Mouse (Mus musculus) neural tube, embryonic 12.5 days (tissue): ENCODE measurements around the gene Lalba. TPM values are rescaled to one million over a fixed set of nuclear protein-coding genes. Genes with fewer than 3 reads are reported as not detected.
A peak's percentile ranks its signal among the peaks of the same experiment; 100 is the strongest.

Source experiments
- ATAC-seq: fragments of 200-750 bp; cut with Nextera tagmentation; 2 replicates; pipeline ENCODE4 v1.8.0; 2017; ENCODE audit warnings: low read depth, mild to moderate bottlenecking, moderate TSS enrichment, moderate library complexity; ENCODE audit not compliant: low FRiP score
- H3K27ac ChIP-seq: fragments of 300-500 bp; sonication (generic); 2 replicates; pipeline ENCODE4 v1.5.1; 2016
- H3K27me3 ChIP-seq: fragments of 300-500 bp; sonication (generic); replicated peaks from 2 replicates; pipeline ENCODE4 v1.6.1; 2016; ENCODE audit warnings: mild to moderate bottlenecking
- H3K36me3 ChIP-seq: fragments of 300-500 bp; sonication (generic); 2 replicates; pipeline ENCODE4 v1.6.1; 2016; ENCODE audit warnings: mild to moderate bottlenecking
- H3K4me1 ChIP-seq: fragments of 300-500 bp; sonication (generic); 2 replicates; pipeline ENCODE4 v1.6.1; 2016
- H3K4me2 ChIP-seq: fragments of 300-500 bp; sonication (generic); replicated peaks from 2 replicates; pipeline ENCODE4 v1.6.1; 2016; ENCODE audit warnings: mild to moderate bottlenecking
- H3K4me3 ChIP-seq: fragments of 300-500 bp; sonication (generic); 2 replicates; pipeline ENCODE4 v1.5.1; 2016
- H3K9ac ChIP-seq: fragments of 300-500 bp; sonication (generic); 2 replicates; pipeline ENCODE4 v1.6.1; 2016; ENCODE audit warnings: mild to moderate bottlenecking
- H3K9me3 ChIP-seq: fragments of 300-500 bp; sonication (generic); 2 replicates; pipeline ENCODE4 v1.6.1; 2016; ENCODE audit warnings: mild to moderate bottlenecking
- WGBS: fragments of 180-500 bp; shearing (Covaris S2); methylation state at CpG from one replicate; pipeline ENCODE4 v1.1.7; 2016; 5-methylcytosine and 5-hydroxymethylcytosine counted together
- polyA plus RNA-seq: library from polyadenylated mRNA; unstranded; fragments of >200 nt; fragmentation: Nextera tagmentation; extraction: Ambion mirVana; gene quantifications from 2 replicates; pipeline ENCODE4 v1.2.1, GENCODE M21; 2016

Lalba gene
- polyA plus RNA-seq, 1 experiment from 2014 or later, result not detected

DNA sequence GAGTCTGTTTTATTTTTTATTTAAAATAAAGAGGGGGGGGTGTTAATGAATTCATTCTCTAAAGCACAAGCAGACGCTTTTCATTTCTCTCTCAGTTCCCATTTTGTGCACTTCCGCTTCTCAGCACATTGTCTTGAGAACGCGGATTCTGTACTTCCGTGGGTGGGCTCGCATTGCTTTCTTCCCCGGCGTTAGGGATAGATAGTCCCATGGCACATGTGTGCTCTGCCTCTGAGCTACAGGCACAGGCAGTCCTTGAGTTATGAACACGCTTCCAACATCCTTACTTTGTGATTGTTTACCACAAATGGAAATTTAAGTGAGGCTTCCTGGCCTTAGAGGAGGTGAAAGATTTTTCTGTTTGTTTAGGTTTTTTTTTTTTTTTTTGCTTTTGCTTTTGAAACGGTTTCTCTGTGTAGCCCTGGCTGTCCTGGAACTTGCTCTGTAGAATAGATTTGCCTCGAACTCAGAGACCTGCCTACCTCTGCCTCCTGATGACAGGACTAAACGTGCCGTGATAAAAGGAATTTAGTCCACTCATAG, 28.9 kb upstream of the Lalba start:
- no peak overlapping the region for H3K27ac ChIP-seq
- H3K9ac ChIP-seq, result no peak overlapping the region
- H3K4me1 ChIP-seq, result peaks cover 4% of the 10 kb centered on the region; the same call in 1 of the 2 replicates
- no peaks in the 10 kb centered on the region for H3K27me3 ChIP-seq
- H3K36me3 ChIP-seq, result no peaks in the 10 kb centered on the region
- no peaks in the 10 kb centered on the region for H3K9me3 ChIP-seq
- peak overlapping the region; percentile 47; the same call in 1 of the 2 replicates for H3K4me2 ChIP-seq
- 66% methylated on average over 13 of the region's 13 CpGs for WGBS
- no peak for ATAC-seq
- no peak overlapping the region for H3K4me3 ChIP-seq

DNA sequence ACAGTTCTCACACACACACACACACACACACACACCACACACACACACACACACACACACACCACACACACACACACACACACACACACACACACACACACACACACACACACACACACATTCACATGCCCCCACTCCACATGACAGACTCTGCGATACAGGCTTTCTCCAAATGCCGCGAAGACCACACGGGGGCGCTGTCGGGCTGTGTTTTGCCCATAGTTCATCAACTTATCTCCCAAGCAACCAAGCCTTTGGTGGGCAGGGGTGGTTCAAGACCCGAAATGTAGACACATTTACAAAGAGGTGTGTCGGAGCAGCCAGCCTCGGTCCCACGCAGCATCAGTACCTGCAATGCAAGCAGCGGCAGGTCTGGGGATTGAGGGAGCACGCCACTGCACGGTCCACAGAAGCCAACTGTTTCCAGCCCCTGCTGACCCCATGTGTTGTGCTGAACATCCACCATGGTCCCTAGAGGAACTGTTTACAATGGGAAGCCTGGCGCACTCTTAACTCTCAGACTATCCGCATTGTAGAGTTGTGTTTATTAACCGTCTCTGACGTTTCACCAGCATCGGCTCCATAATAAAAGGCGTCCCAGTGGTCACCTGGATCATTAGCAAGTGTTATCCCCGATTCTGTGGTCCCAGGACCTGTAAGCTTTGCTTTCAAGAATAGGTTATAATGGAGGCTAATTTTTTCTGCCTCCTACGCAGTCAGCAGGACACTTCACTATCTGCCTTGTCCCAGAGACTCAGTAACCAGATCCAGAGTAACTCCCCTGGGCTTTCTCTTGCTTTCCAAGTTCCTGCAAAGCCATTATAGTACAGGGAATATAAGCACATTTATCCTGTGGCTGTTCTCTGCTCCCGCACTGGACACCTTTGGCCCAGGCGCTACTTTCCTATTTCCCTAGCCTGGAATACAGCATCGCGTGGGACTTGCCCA, 28.2 kb upstream of the Lalba start:
- no peak overlapping the region for H3K4me3 ChIP-seq
- H3K36me3 ChIP-seq, result no peaks in the 10 kb centered on the region
- no peak overlapping the region for H3K27ac ChIP-seq
- no peak for ATAC-seq
- no peaks in the 10 kb centered on the region for H3K27me3 ChIP-seq
- H3K4me2 ChIP-seq, result peak overlapping the region; percentile 47
- H3K4me1 ChIP-seq, result peaks cover 4% of the 10 kb centered on the region; the same call in 1 of the 2 replicates
- WGBS, result 31% methylated on average over 25 of the region's 25 CpGs
- no peak overlapping the region for H3K9ac ChIP-seq
- no peaks in the 10 kb centered on the region for H3K9me3 ChIP-seq

DNA sequence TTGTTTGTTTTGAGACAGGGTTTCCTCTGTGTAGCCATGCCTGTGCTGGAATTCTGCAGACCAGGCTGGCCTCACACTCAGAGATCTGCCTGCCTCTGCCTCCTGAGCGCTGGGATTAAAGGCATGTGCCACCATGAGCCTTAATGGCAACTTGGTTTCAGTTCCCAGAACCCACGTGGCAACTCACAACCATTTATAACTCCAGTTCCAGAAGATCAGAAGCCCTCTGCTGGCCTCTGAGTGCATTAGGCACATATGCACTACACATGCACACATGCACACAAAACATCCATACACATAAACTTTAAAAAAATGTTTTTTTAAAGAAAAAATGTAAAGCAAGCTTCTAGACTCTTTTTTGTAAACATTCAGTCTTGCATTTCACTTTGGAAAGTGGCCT, 26.9 kb upstream of the Lalba start:
- ATAC-seq, result no peak
- WGBS, result 62% methylated on average over 2 of the region's 2 CpGs
- H3K9me3 ChIP-seq, result no peaks in the 10 kb centered on the region
- no peak overlapping the region for H3K9ac ChIP-seq
- no peak overlapping the region for H3K4me2 ChIP-seq
- no peak overlapping the region for H3K27ac ChIP-seq
- H3K4me1 ChIP-seq, result peaks cover 4% of the 10 kb centered on the region; the same call in 1 of the 2 replicates
- H3K27me3 ChIP-seq, result no peaks in the 10 kb centered on the region
- H3K4me3 ChIP-seq, result no peak overlapping the region
- H3K36me3 ChIP-seq, result no peaks in the 10 kb centered on the region

DNA sequence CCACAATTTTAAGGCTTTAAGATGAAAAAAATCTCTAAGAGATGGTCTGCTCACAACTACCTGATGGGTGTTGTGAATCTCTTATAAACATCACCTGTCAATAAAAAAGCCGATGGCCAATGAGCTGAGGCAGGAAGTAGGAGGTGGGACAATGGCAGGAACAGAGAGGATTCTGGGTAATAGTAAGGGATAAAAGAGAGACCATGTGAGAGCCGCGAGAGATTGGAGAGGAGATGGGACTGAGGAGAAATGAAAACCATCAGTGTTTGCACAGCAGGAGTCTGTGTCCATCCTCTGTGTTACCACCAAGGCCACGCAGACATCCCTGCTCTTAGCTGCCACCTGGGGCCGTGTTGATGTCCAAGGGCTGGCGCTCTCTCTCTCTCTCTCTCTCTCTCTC, 24.8 kb upstream of the Lalba start:
- no peaks in the 10 kb centered on the region for H3K36me3 ChIP-seq
- peaks cover 4% of the 10 kb centered on the region; the same call in 1 of the 2 replicates for H3K4me1 ChIP-seq
- no peaks in the 10 kb centered on the region for H3K9me3 ChIP-seq
- H3K4me2 ChIP-seq, result no peak overlapping the region
- H3K9ac ChIP-seq, result no peak overlapping the region
- 84% methylated on average over 6 of the region's 6 CpGs for WGBS
- ATAC-seq, result no peak
- no peak overlapping the region for H3K4me3 ChIP-seq
- no peak overlapping the region for H3K27ac ChIP-seq
- H3K27me3 ChIP-seq, result no peaks in the 10 kb centered on the region

DNA sequence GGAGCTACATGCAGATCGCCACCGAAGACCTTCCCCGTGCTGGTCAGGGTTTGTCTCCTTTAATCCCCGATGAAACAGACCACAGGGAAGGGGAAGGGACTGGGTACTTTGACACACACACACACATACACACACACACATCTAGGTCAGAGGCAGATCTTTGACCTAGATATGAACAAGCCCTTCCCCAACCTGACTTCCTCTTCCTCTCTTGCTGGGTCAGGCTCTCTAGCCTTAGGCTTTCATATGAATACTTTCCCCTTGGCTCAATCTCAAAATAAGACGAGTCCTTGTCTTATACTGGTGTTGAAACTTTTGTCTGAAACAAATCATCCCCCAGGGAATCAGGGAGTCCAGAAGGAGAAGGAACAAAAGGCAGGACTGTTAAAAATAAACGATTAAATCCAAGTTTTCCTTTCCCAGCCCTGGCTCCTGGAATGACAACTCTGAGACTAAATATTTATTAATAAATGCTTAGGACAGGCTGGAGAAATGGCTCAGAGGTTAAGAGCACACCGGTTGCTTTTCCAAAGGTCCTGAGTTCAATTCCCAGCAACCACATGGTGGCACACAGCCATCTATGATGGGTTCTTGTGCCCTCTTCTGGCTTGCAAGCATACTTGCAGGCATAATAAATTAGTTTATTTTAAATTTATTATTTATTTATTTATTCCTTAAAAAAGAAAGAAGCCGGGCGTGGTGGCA, 23.9 kb upstream of the Lalba start:
- Histone ChIP-seq H3K4me2 (no peak overlapping the region), H3K9me3 (no peaks in the 10 kb centered on the region), H3K27ac (no peak overlapping the region), H3K36me3 (no peaks in the 10 kb centered on the region), H3K9ac (no peak overlapping the region), H3K27me3 (no peaks in the 10 kb centered on the region), H3K4me3 (no peak overlapping the region), H3K4me1 (peaks cover 4% of the 10 kb centered on the region; the same call in 1 of the 2 replicates)
- WGBS, result 80% methylated on average over 9 of the region's 9 CpGs
- ATAC-seq, result no peak

DNA sequence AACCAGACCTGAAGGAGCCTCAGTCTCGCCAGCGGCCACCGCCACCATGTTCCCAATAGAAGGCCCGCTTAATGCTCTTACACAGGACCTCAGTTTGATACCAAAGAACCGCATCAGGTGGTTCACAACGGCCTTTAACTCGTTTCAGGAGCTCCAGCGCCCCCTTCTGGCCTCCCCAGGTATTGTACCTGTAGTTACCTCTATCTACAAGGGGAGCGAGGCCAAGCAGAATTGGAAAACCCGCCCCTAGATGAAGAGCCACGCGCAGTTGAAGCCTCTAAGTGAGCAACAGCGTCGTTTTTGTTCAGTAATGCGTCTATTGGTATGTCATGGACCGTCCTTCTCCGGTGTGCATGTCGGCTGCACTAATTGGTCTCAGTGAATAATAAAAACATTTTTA, 22.0 kb upstream of the Lalba start:
- H3K27me3 ChIP-seq, result no peaks in the 10 kb centered on the region
- H3K27ac ChIP-seq, result no peak overlapping the region
- H3K4me3 ChIP-seq, result no peak overlapping the region
- no peak for ATAC-seq
- H3K9me3 ChIP-seq, result no peaks in the 10 kb centered on the region
- no peaks in the 10 kb centered on the region for H3K36me3 ChIP-seq
- H3K4me2 ChIP-seq, result no peak overlapping the region
- 15% methylated on average over 18 of the region's 18 CpGs for WGBS
- H3K9ac ChIP-seq, result no peak overlapping the region
- H3K4me1 ChIP-seq, result no peaks in the 10 kb centered on the region

DNA sequence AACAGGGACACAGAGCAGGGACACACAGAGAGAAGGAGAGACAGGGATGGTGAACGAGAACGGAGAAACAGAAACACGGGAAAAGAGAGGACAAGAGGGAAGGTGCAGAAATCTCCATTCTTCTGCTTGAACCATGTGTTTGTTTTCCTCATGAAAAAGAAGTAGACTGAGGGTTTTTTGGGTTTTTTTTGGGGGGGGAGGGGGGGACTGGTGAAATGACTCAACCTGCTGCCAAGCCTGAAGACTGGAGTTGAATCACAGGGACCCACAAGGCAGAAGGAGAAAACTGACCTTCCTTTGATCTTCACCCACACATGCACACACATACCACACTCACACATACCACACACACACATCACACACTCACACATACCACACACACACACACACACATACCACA, 20.8 kb upstream of the Lalba start:
- Histone ChIP-seq H3K27ac (no peak overlapping the region), H3K9me3 (no peaks in the 10 kb centered on the region)
- WGBS, result 93% methylated on average over 3 of the region's 3 CpGs

DNA sequence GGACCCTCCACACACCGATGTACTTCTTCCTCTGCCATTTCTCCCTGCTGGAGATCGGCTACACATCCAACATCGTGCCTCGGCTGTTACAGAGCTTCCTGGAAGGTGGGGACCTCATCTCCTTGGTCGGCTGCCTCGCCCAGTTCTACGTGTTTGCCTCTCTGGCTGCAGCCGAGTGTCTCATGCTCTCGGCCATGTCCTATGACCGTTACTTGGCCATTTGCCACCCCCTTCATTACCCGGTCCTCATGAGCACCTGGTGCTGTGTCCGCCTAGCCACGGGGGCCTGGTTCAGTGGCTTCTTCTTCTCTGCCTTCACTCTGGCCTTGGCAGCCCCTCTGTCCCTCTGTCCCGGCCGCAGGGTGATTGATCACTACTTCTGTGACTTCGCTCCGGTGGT, 15.1 kb upstream of the Lalba start:
- no peak overlapping the region for H3K4me2 ChIP-seq
- no peaks in the 10 kb centered on the region for H3K36me3 ChIP-seq
- no peak overlapping the region for H3K27ac ChIP-seq
- WGBS, result 90% methylated on average over 17 of the region's 17 CpGs
- ATAC-seq, result no peak
- H3K4me1 ChIP-seq, result no peaks in the 10 kb centered on the region
- H3K27me3 ChIP-seq, result no peaks in the 10 kb centered on the region
- no peak overlapping the region for H3K4me3 ChIP-seq
- no peaks in the 10 kb centered on the region for H3K9me3 ChIP-seq
- no peak overlapping the region for H3K9ac ChIP-seq

More for the DNA sequence above, 20.8 kb upstream of the Lalba start:
- H3K36me3 ChIP-seq, result no peaks in the 10 kb centered on the region
- ATAC-seq, result no peak
- H3K27me3 ChIP-seq, result no peaks in the 10 kb centered on the region
- H3K4me2 ChIP-seq, result no peak overlapping the region
- no peaks in the 10 kb centered on the region for H3K4me1 ChIP-seq
- no peak overlapping the region for H3K9ac ChIP-seq
- no peak overlapping the region for H3K4me3 ChIP-seq

DNA sequence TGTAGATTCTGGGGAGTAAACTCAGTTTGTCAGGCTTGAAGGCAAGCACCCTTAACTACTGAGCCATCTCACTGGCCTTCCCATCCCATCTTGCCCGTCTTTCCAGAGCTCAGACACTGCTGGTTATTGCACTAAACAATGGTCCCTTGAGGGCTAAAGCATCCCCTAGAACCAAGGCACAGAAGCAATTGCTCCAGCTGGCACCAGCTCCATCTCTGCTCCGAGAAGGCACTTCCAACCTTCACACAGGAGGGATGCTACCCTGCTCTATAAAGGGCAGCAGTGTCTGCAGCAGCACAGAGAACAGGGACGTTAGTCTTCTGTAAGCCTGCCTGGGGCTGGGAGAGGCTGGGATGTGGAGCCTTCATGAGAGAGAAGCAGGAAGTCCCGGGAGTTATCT, 9.6 kb upstream of the Lalba start, which contains the start of gene Olfr279:
Gene Olfr279 (plus strand): TSS at position 301 of the 400 bp plus-strand sequence.
- Histone ChIP-seq H3K36me3 (no peaks in the 10 kb centered on the region), H3K27me3 (no peaks in the 10 kb centered on the region), H3K9me3 (no peaks in the 10 kb centered on the region), H3K4me3 (no peak within 1 kb of the TSS), H3K27ac (no peak within 1 kb of the TSS), H3K9ac (no peak within 1 kb of the TSS), H3K4me2 (no peak within 1 kb of the TSS), H3K4me1 (no peaks in the 10 kb centered on the region)
- ATAC-seq, result no peak
- 61% methylated on average over 4 of the region's 4 CpGs for WGBS

DNA sequence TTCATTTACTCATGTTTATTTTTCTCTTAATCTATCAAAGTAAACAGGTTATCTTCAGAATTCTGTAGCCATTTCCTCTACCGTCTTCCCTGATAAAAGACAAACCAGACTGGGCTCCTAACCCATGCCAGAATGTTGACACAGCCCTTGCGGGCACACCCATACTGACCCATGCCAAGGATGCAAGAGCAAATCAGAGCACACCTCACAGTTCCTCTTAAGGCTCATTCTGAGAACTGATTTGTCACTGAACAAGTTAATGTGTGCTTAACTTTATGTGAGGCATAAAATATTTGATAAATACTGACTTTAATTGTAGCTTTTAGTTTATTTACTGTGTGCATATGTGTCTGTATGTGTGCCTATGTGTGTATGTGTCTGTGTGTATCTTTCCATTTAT, 8.8 kb upstream of the Lalba start:
- no peaks in the 10 kb centered on the region for H3K9me3 ChIP-seq
- H3K27ac ChIP-seq, result no peak overlapping the region
- ATAC-seq, result no peak
- H3K9ac ChIP-seq, result no peak overlapping the region
- H3K36me3 ChIP-seq, result no peaks in the 10 kb centered on the region
- whole genome bisulfite sequencing, result 86% methylated on average over 2 of the region's 2 CpGs
- H3K27me3 ChIP-seq, result no peaks in the 10 kb centered on the region
- no peak overlapping the region for H3K4me2 ChIP-seq
- no peaks in the 10 kb centered on the region for H3K4me1 ChIP-seq
- H3K4me3 ChIP-seq, result no peak overlapping the region

DNA sequence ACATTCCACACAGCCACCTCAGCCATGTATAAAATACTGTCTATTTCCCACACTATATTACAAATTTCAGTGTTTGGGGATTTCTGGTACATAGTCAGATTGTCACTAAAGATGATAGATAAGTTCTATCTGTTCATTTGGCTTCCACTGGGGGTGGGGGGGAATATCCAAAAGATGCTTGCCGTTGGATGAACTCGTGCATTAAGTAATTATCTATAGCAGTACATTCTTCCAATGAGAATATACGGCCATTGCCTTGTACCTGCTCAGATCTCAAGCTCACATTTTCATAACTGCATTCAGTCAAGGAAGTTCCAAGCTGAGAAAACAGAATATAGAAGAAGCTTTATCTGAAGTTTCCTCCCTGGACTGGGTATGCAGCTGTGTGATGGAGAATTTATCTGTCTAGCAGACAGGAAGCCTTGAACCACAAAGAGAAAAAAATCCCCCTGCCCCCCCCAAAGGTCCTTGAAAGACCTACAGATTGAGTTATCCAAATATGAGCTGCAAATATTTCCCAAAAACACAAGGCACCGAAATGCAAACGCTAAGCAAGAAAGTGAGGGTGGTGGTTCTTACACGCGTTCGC, 4.0 kb upstream of the Lalba start:
- Histone ChIP-seq H3K4me2 (no peak overlapping the region), H3K9ac (no peak overlapping the region), H3K27me3 (no peaks in the 10 kb centered on the region), H3K27ac (no peak overlapping the region), H3K9me3 (no peaks in the 10 kb centered on the region), H3K36me3 (no peaks in the 10 kb centered on the region), H3K4me3 (no peak overlapping the region), H3K4me1 (no peaks in the 10 kb centered on the region)
- WGBS, result 95% methylated on average over 8 of the region's 8 CpGs
- ATAC-seq, result no peak
